ENCODE assay signal across 20 mouse cellular contexts in the genomic region with DNA sequence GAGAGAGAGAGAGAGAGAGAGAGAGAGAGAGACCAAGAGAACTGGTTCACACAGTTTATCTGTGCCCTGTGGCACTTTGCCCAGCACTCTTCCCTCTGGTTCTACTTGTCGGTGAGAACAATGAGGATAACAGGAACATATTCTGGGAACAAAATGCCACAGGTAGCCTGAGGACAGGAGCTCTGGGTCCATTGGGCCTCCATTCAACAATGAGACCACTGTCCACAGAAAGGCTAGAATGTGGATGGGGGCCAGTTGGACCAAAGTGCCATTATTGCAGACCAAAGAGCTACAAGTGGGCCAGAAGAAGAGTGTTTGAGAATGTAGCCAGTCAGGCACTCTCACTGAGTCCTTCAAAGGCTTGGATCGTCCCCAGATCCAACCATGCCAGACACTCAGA.
DNase-seq lines count a peak whose midpoint lies in the region; ATAC-seq and TF ChIP-seq lines count a peak whose summit lies in the region.
"Had no signal": no experiment of that assay in that cellular context is flagged by ENCODE, and none has a peak within 500 bp of the region (broad histone marks: within the 10 kb centered on the region; RNA-seq: fewer than 3 reads in every experiment).

No protein-coding gene starts in this region.

- H3K27ac ChIP-seq in heart, postnatal 0 days (ENCODE audit: low read depth), result peak overlapping the region; percentile 38; the same call in 1 of the 2 replicates
- H3K27ac ChIP-seq: embryonic facial prominence, embryonic 13.5 days; heart, embryonic 15.5 days; midbrain, embryonic 13.5 days had no signal

- no peak for TF ChIP-seq EP300 in heart, postnatal 0 days (IDR thresholded peaks at IDR 0.05; ENCODE audit: low read depth)

- no peaks in the 10 kb centered on the region for H3K27me3 ChIP-seq in heart, postnatal 0 days (ENCODE audit: control insufficient read depth, insufficient read depth, low read length)
- H3K27me3 ChIP-seq: CH12.LX; embryonic facial prominence, embryonic 13.5 days; heart, embryonic 15.5 days; midbrain, embryonic 13.5 days had no signal

- TF ChIP-seq CTCF in heart, postnatal 0 days (IDR thresholded peaks at IDR 0.05; ENCODE audit: low read depth), result no peak

- H3K4me1 ChIP-seq in heart, postnatal 0 days (ENCODE audit: control insufficient read depth, insufficient read depth), result peaks cover 8% of the 10 kb centered on the region; the same call in 1 of the 2 replicates
- H3K4me1 ChIP-seq: embryonic facial prominence, embryonic 13.5 days; midbrain, embryonic 13.5 days had no signal

- H3K9ac ChIP-seq in heart, postnatal 0 days (replicated peaks; ENCODE audit: low read depth, low read length), result no peak overlapping the region
- H3K9ac ChIP-seq: embryonic facial prominence, embryonic 13.5 days; forebrain, postnatal 0 days; heart, embryonic 15.5 days; midbrain, embryonic 13.5 days had no signal

- no peaks in the 10 kb centered on the region for H3K36me3 ChIP-seq in heart, postnatal 0 days (replicated peaks; ENCODE audit: control insufficient read depth, insufficient read depth, low read length)
- H3K36me3 ChIP-seq: embryonic facial prominence, embryonic 13.5 days; heart, embryonic 15.5 days; midbrain, embryonic 13.5 days had no signal

- WGBS in heart, postnatal 0 days, result 32% methylated on average over 2 of the region's 2 CpGs

- no peaks in the 10 kb centered on the region for H3K9me3 ChIP-seq in heart, postnatal 0 days (replicated peaks; ENCODE audit: control insufficient read depth, low read length)
- H3K9me3 ChIP-seq: embryonic facial prominence, embryonic 13.5 days; heart, embryonic 15.5 days; midbrain, embryonic 13.5 days had no signal

- H3K4me2 ChIP-seq in heart, postnatal 0 days (ENCODE audit: low read depth, low read length), result no peak overlapping the region
- H3K4me2 ChIP-seq: embryonic facial prominence, embryonic 13.5 days; heart, embryonic 15.5 days; midbrain, embryonic 13.5 days had no signal

- DNase-seq in cerebellum, adult 9-10 months, result peak; percentile 11
- DNase-seq in cerebellum, adult 8-10 months, result no peak
- DNase-seq in layer of hippocampus, postnatal 14 days (ENCODE audit: low spot score in 2 of 2), result peak; percentile 40 to 55
- no peak for DNase-seq in layer of hippocampus, adult 9-10 months (ENCODE audit: low spot score)
- peak; percentile 86 for DNase-seq in Muller cell, postnatal 12 days (ENCODE audit: inconsistent ontology term)
- peak; percentile 33 for DNase-seq in heart, postnatal 0 days (ENCODE audit: low spot score)
- no peak for DNase-seq in gastrocnemius, postnatal 36 days
- no peak for DNase-seq in adrenal gland, adult 8-10 months
- DNase-seq: adrenal gland, postnatal 14 days; forebrain, postnatal 0 days; gastrocnemius, postnatal 10 days; liver; lung, adult 2 months; thymus, adult 2 months had no signal

- intact Hi-C loops in gastrocnemius, postnatal 36 days (cut with DNase I), result no loop called here

- no peak overlapping the region for H3K4me3 ChIP-seq in heart, postnatal 0 days (ENCODE audit: low read depth, low read length)
- H3K4me3 ChIP-seq: embryonic facial prominence, embryonic 13.5 days; heart, embryonic 15.5 days; midbrain, embryonic 13.5 days had no signal

- no peak for ATAC-seq in heart, postnatal 0 days (ENCODE audit: insufficient read depth, low read depth)
- ATAC-seq: forebrain, postnatal 0 days; hindbrain, embryonic 16.5 days; intestine, postnatal 0 days; midbrain, embryonic 13.5 days had no signal

Comparison
In these comparisons a context has a peak if more than half of its experiments do, and no peak if none do; other contexts are left out.
1. DNase-seq: peak in cerebellum, adult 9-10 months (single experiment), layer of hippocampus, postnatal 14 days (2 of 2), Muller cell, postnatal 12 days (single experiment) and heart, postnatal 0 days (single experiment); none in cerebellum, adult 8-10 months (single experiment), layer of hippocampus, adult 9-10 months (single experiment), gastrocnemius, postnatal 36 days (0 of 2) and adrenal gland, adult 8-10 months (single experiment).